Mouse (Mus musculus) heart, postnatal 0 days (tissue): ENCODE data around the gene Mamdc4.

Experiments used
- CTCF ChIP-seq: IDR thresholded peaks from 2 replicates; pipeline ENCODE4 v1.5.1; 2016; ENCODE audit warnings: antibody characterized with exemption, control low read depth, low read depth
- EP300 ChIP-seq: IDR thresholded peaks from 2 replicates; pipeline ENCODE4 v1.6.1; 2016; ENCODE audit warnings: antibody characterized with exemption, low read depth

DNA sequence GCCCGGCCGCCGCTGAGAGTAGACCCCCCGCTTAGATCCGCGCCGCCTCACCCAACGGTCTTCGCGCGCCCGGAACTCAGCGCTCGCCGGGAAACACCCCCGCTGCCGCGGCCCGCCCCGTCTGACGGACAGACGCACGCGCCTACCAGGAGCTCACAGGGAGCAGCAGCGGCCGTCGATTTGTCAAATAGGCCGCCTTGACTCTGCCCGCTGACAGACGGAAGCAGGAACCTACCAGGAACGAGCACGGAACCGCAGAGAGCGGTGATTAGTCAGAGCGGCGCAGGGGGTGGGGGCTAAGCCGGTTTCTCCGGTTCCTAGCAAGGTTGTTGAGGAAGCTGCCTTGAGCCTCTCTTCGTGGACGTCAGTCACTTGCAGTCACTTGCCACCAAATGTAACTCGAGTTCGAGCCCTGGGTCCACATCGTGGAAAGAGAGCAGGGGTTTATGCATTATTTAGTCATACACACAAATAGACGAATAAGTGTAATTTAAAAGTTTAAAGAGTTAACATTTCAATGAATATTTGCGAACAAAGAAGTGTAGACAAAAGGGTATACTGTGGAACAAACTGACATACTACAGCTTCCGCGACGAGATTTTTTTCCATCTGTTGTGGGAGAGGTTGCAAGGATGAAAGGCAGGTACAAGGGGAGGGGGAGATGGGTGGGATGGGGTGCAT lies 27.7 kb downstream of the Mamdc4 start, which contains the start of gene Traf2:
- TF ChIP-seq CTCF (no peak), EP300 (no peak)
